Mouse (Mus musculus) CD8-positive naive resting alpha-beta T cell, adult 2 months (primary cell): ENCODE data around the gene Tnfrsf13b.
A peak's percentile ranks its signal among the peaks of the same experiment; 100 is the strongest.
"Not testable (repeated sequence)": the region's sequence is repeated elsewhere in the genome, so short reads cannot be mapped to it uniquely, and the experiment has no call there.

Experiments used
- DNase-seq, 2 experiments: peaks; one replicate each; pipeline ENCODE4 v3.0.0; 2022; ENCODE audit warnings: low read depth in 2 of 2, low spot score in 2 of 2

Tnfrsf13b gene

GRCm38 (mm10) chr11:61170184-61170583, 43.6 kb downstream of the Tnfrsf13b start:
- no peak for DNase-seq

- not testable (repeated sequence) for DNase-seq
Measured at GRCm38 (mm10) chr11:61173477-61173876, 46.9 kb downstream of the Tnfrsf13b start.

- DNase-seq = no peak
Measured at GRCm38 (mm10) chr11:61174291-61174820, 47.8 kb downstream of the Tnfrsf13b start.

GRCm38 (mm10) chr11:61174821-61175658, 48.5 kb downstream of the Tnfrsf13b start, which contains the start of gene Usp22:
Usp22 (minus strand) TSS chr11:61175055.
- peak; percentile 98 to 99 for DNase-seq

GRCm38 (mm10) chr11:61175778-61176177, 49.2 kb downstream of the Tnfrsf13b start:
- no peak for DNase-seq

GRCm38 (mm10) chr11:61176321-61176720, 49.8 kb downstream of the Tnfrsf13b start:
- no peak for DNase-seq

GRCm38 (mm10) chr11:61180361-61180760, 53.8 kb downstream of the Tnfrsf13b start:
- DNase-seq = no peak

- no peak for DNase-seq
Measured at GRCm38 (mm10) chr11:61181624-61182023, 55.1 kb downstream of the Tnfrsf13b start.

- no peak for DNase-seq
Measured at GRCm38 (mm10) chr11:61183820-61184219, 57.3 kb downstream of the Tnfrsf13b start.

GRCm38 (mm10) chr11:61190776-61191175, 64.2 kb downstream of the Tnfrsf13b start:
- DNase-seq = no peak

- not testable (repeated sequence) for DNase-seq
Measured at GRCm38 (mm10) chr11:61192123-61192522, 65.6 kb downstream of the Tnfrsf13b start.

- DNase-seq = no peak
Measured at GRCm38 (mm10) chr11:61192779-61193178, 66.2 kb downstream of the Tnfrsf13b start.

GRCm38 (mm10) chr11:61193392-61193791, 66.8 kb downstream of the Tnfrsf13b start:
- peak; percentile 48 to 69 for DNase-seq

- DNase-seq = no peak
Measured at GRCm38 (mm10) chr11:61196616-61197353, 70.2 kb downstream of the Tnfrsf13b start.

- DNase-seq = no peak
Measured at GRCm38 (mm10) chr11:61197935-61198334, 71.4 kb downstream of the Tnfrsf13b start.
